Mouse (Mus musculus) thymus, adult 2 months (tissue): Measurements from ENCODE around the gene Rapgef3. TPM values are rescaled to one million over a fixed set of nuclear protein-coding genes. Genes with fewer than 3 reads are reported as not detected.

ENCODE experiments used
- DNase-seq: peaks from one replicate; pipeline ENCODE4 v3.0.0; 2021
- H3K27ac ChIP-seq: fragments of 200-500 bp; 2 replicates; pipeline ENCODE4 v1.5.1; 2012; ENCODE audit warnings: low read length, control low read depth; ENCODE audit not compliant: control insufficient read depth, insufficient read depth
- H3K27me3 ChIP-seq: fragments of 200-500 bp; 2 replicates; pipeline ENCODE4 v1.6.1; 2012; ENCODE audit warnings: mild to moderate bottlenecking, low read length, moderate library complexity, mixed read lengths; ENCODE audit not compliant: control insufficient read depth, insufficient read depth
- H3K36me3 ChIP-seq: fragments of 200-500 bp; 2 replicates; pipeline ENCODE4 v1.6.1; 2012; ENCODE audit warnings: mild to moderate bottlenecking, low read length, moderate library complexity; ENCODE audit not compliant: control insufficient read depth, insufficient read depth
- H3K4me1 ChIP-seq: fragments of 200-500 bp; replicated peaks from 2 replicates; pipeline ENCODE4 v1.6.1; 2012; ENCODE audit warnings: low read length; ENCODE audit not compliant: control insufficient read depth, insufficient read depth
- H3K4me3 ChIP-seq: fragments of 200-500 bp; 2 replicates; pipeline ENCODE4 v1.5.1; 2012; ENCODE audit warnings: mild to moderate bottlenecking, low read length, control low read depth, moderate library complexity; ENCODE audit not compliant: control insufficient read depth, insufficient read depth
- CTCF ChIP-seq: fragments of 200-500 bp; IDR thresholded peaks from 2 replicates; pipeline ENCODE4 v1.5.1; 2012; ENCODE audit warnings: mild to moderate bottlenecking, control low read depth, low read length, moderate library complexity, borderline replicate concordance; ENCODE audit not compliant: control insufficient read depth, poor library complexity, insufficient read depth; ENCODE audit errors: extremely low read depth
- POLR2A ChIP-seq: fragments of 200-500 bp; IDR thresholded peaks from 2 replicates; pipeline ENCODE4 v1.6.1; 2012; ENCODE audit warnings: mild to moderate bottlenecking, low read length, control low read depth, moderate library complexity; ENCODE audit not compliant: control insufficient read depth, poor library complexity, insufficient read depth; ENCODE audit errors: extremely low read depth
- WGBS: fragments of 180-500 bp; shearing (Covaris S2); methylation state at CpG from one replicate; pipeline ENCODE4 v1.1.7; 2018; 5-methylcytosine and 5-hydroxymethylcytosine counted together
- polyA plus RNA-seq: library from polyadenylated mRNA; depleted of rRNA; stranded (reverse); fragments of >200 nt; gene quantifications from 2 replicates; pipeline ENCODE4 v1.2.3, GENCODE M21; 2012

Gene Rapgef3
- polyA plus RNA-seq, 1 experiment, result 276 TPM

- no peak overlapping the region for H3K4me3 ChIP-seq
- TF ChIP-seq CTCF (no peak), POLR2A (no peak)
- WGBS, result 73% methylated on average over 17 of the region's 17 CpGs
- peaks cover 90% of the 10 kb centered on the region for H3K4me1 ChIP-seq
- no peaks in the 10 kb centered on the region for H3K27me3 ChIP-seq
- peak overlapping the region; percentile 95 for H3K27ac ChIP-seq
- no peak for DNase-seq
- no peaks in the 10 kb centered on the region for H3K36me3 ChIP-seq
Measured at GRCm38 (mm10) chr15:97724346-97725197, 43.2 kb downstream of the Rapgef3 start.

GRCm38 (mm10) chr15:97723536-97724345, 44.0 kb downstream of the Rapgef3 start:
- Histone ChIP-seq H3K27me3 (no peaks in the 10 kb centered on the region), H3K36me3 (peaks cover 5% of the 10 kb centered on the region; the same call in 1 of the 2 replicates), H3K27ac (peak overlapping the region; percentile 20; the same call in 1 of the 2 replicates), H3K4me1 (peaks cover 88% of the 10 kb centered on the region), H3K4me3 (no peak overlapping the region)
- 88% methylated on average over 6 of the region's 6 CpGs for WGBS
- TF ChIP-seq CTCF (no peak), POLR2A (no peak)
- DNase-seq, result no peak

GRCm38 (mm10) chr15:97721008-97721701, 46.6 kb downstream of the Rapgef3 start:
- DNase-seq, result peak; percentile 79
- Histone ChIP-seq H3K27me3 (no peaks in the 10 kb centered on the region), H3K27ac (peak overlapping the region; percentile 97)

GRCm38 (mm10) chr15:97720026-97720675, 47.6 kb downstream of the Rapgef3 start:
- Histone ChIP-seq H3K4me3 (peak overlapping the region; percentile 98), H3K27ac (peak overlapping the region; percentile 97), H3K27me3 (no peaks in the 10 kb centered on the region), H3K4me1 (peaks cover 72% of the 10 kb centered on the region), H3K36me3 (peaks cover 25% of the 10 kb centered on the region)
- DNase-seq, result no peak
- no peak for TF ChIP-seq POLR2A
- no peak for TF ChIP-seq CTCF
- WGBS, result 71% methylated on average over 12 of the region's 12 CpGs

More at GRCm38 (mm10) chr15:97721008-97721701, 46.6 kb downstream of the Rapgef3 start:
- TF ChIP-seq POLR2A (peak; percentile 62), CTCF (no peak)
- H3K4me1 ChIP-seq, result peaks cover 76% of the 10 kb centered on the region
- WGBS, result 7% methylated on average over 15 of the region's 15 CpGs
- H3K4me3 ChIP-seq, result peak overlapping the region; percentile 3; the same call in 1 of the 2 replicates
- H3K36me3 ChIP-seq, result peaks cover 17% of the 10 kb centered on the region

- H3K27ac ChIP-seq, result peak overlapping the region; percentile 97
Measured at GRCm38 (mm10) chr15:97719494-97719893, 48.3 kb downstream of the Rapgef3 start.

More at GRCm38 (mm10) chr15:97719494-97719893, 48.3 kb downstream of the Rapgef3 start:
- Histone ChIP-seq H3K36me3 (peaks cover 30% of the 10 kb centered on the region), H3K4me1 (peaks cover 68% of the 10 kb centered on the region), H3K4me3 (peak overlapping the region; percentile 98), H3K27me3 (no peaks in the 10 kb centered on the region)
- no peak for DNase-seq
- 58% methylated on average over 12 of the region's 12 CpGs for WGBS
- no peak for TF ChIP-seq POLR2A
- TF ChIP-seq CTCF, result no peak
